Mouse (Mus musculus) frontal cortex, postnatal 10 days (tissue): ENCODE measurements at regions not wholly inside any gene's neighbourhood (a gene's known extent, or its start where the extent isn't known, plus 50 kb on each side); places are given as distances from the start of the nearest gene placed in this dataset.

Experiments used
- DNase-seq, 2 experiments: peaks; one replicate each; pipeline ENCODE4 v3.0.0; 2022; ENCODE audit warnings: low spot score in 2 of 2, mixed read lengths in 1 of 2

GRCm38 (mm10) chr11:18722770-18723169 lies 296.0 kb downstream of the Meis1 start:
- DNase-seq: no peak

GRCm38 (mm10) chr11:18715851-18716126 lies 303.0 kb downstream of the Meis1 start:
- no peak for DNase-seq

GRCm38 (mm10) chr11:18715050-18715850 lies 303.5 kb downstream of the Meis1 start:
- DNase-seq: no peak

- DNase-seq: no peak
Observed at GRCm38 (mm10) chr11:18714400-18714799, 304.4 kb downstream of the Meis1 start.

GRCm38 (mm10) chr11:18712642-18713053 lies 306.1 kb downstream of the Meis1 start:
- DNase-seq: peak; percentile 8 to 9

GRCm38 (mm10) chr11:18709628-18710027 lies 309.2 kb downstream of the Meis1 start:
- DNase-seq: no peak

GRCm38 (mm10) chr11:18681593-18681992 lies 337.2 kb downstream of the Meis1 start:
- DNase-seq: no peak

- DNase-seq: no peak
Observed at GRCm38 (mm10) chr11:18676876-18677275, 341.9 kb downstream of the Meis1 start.

GRCm38 (mm10) chr11:18670967-18671366 lies 347.8 kb downstream of the Meis1 start:
- no peak for DNase-seq

GRCm38 (mm10) chr11:18669322-18669721 lies 349.5 kb downstream of the Meis1 start:
- no peak for DNase-seq

- DNase-seq: no peak
Observed at GRCm38 (mm10) chr11:18656358-18656757, 362.4 kb downstream of the Meis1 start.

GRCm38 (mm10) chr11:18631975-18632773 lies 386.6 kb downstream of the Meis1 start:
- no peak for DNase-seq

- no peak for DNase-seq
Observed at GRCm38 (mm10) chr11:18631570-18631969, 387.2 kb downstream of the Meis1 start.

GRCm38 (mm10) chr11:18621777-18622176 lies 397.0 kb downstream of the Meis1 start:
- DNase-seq: no peak

- DNase-seq: no peak
Observed at GRCm38 (mm10) chr11:18604836-18605235, 413.9 kb downstream of the Meis1 start.

- DNase-seq: no peak
Observed at GRCm38 (mm10) chr11:18601568-18602182, 417.1 kb downstream of the Meis1 start.

- DNase-seq: no peak
Observed at GRCm38 (mm10) chr11:18598349-18598748, 420.4 kb downstream of the Meis1 start.

- DNase-seq: no peak
Observed at GRCm38 (mm10) chr11:18596996-18597395, 421.8 kb downstream of the Meis1 start.

- no peak for DNase-seq
Observed at GRCm38 (mm10) chr11:18590487-18590886, 428.3 kb downstream of the Meis1 start.

GRCm38 (mm10) chr11:18586468-18586867 lies 432.3 kb downstream of the Meis1 start:
- DNase-seq: no peak

GRCm38 (mm10) chr11:18585031-18585430 lies 433.8 kb downstream of the Meis1 start:
- DNase-seq: no peak

GRCm38 (mm10) chr11:18582781-18583161 lies 436.0 kb downstream of the Meis1 start:
- DNase-seq: no peak
